22 mouse cellular contexts compared by ENCODE assay signal in genomic region chr16:21983146-21983545, GRCm38 (mm10). TPM values are rescaled to one million over a fixed set of nuclear protein-coding genes. Genes with fewer than 3 reads are reported as not detected.
"Had no signal": no experiment of that assay in that cellular context is flagged by ENCODE, and none has a peak within 500 bp of the region (broad histone marks: within the 10 kb centered on the region; RNA-seq: fewer than 3 reads in every experiment).

No protein-coding gene starts in this region.

- DNase-seq: lung, adult 18-20 months; lung, embryonic 14.5 days; lung, postnatal 10 days; lung, postnatal 4 days; retina, postnatal 1 day; right cerebral cortex, adult 18-20 months; right cerebral cortex, postnatal 25 days; right cerebral cortex, postnatal 4 days; spleen, adult 18-20 months; thymus, adult 2 months; thymus, postnatal 25 days; thymus, postnatal 4 days had no signal

- H3K9me3 ChIP-seq: liver, embryonic 15.5 days; midbrain, embryonic 10.5 days; midbrain, embryonic 13.5 days; midbrain, embryonic 15.5 days; neural tube, embryonic 13.5 days; neural tube, embryonic 15.5 days; stomach, embryonic 15.5 days had no signal

- H3K9ac ChIP-seq: liver, embryonic 15.5 days; lung, embryonic 14.5 days; midbrain, embryonic 13.5 days; midbrain, embryonic 15.5 days; neural tube, embryonic 13.5 days; neural tube, embryonic 15.5 days; stomach, embryonic 15.5 days had no signal

- H3K27me3 ChIP-seq: liver, embryonic 15.5 days; midbrain, embryonic 13.5 days; midbrain, embryonic 15.5 days; neural tube, embryonic 13.5 days; neural tube, embryonic 15.5 days; stomach, embryonic 15.5 days had no signal

- H3K36me3 ChIP-seq: liver, embryonic 15.5 days; midbrain, embryonic 10.5 days; midbrain, embryonic 13.5 days; midbrain, embryonic 15.5 days; neural tube, embryonic 13.5 days; neural tube, embryonic 15.5 days; stomach, embryonic 15.5 days had no signal

- H3K4me3 ChIP-seq: liver, embryonic 15.5 days; midbrain, embryonic 10.5 days; midbrain, embryonic 13.5 days; midbrain, embryonic 15.5 days; myocyte; neural tube, embryonic 13.5 days; neural tube, embryonic 15.5 days; stomach, embryonic 15.5 days had no signal

- ATAC-seq: midbrain, embryonic 13.5 days; midbrain, embryonic 15.5 days had no signal

- H3K4me1 ChIP-seq: liver, embryonic 15.5 days; midbrain, embryonic 10.5 days; midbrain, embryonic 13.5 days; midbrain, embryonic 15.5 days; neural tube, embryonic 13.5 days; neural tube, embryonic 15.5 days; stomach, embryonic 15.5 days had no signal

- H3K4me2 ChIP-seq: liver, embryonic 15.5 days; lung, embryonic 14.5 days; midbrain, embryonic 13.5 days; midbrain, embryonic 15.5 days; neural tube, embryonic 13.5 days; neural tube, embryonic 15.5 days; stomach, embryonic 15.5 days had no signal

- H3K27ac ChIP-seq: liver, embryonic 15.5 days; midbrain, embryonic 10.5 days; midbrain, embryonic 13.5 days; midbrain, embryonic 15.5 days; neural tube, embryonic 13.5 days; neural tube, embryonic 15.5 days; stomach, embryonic 15.5 days; stomach, postnatal 0 days had no signal

RNA-seq across cellular contexts. Expression of gene Liph, which starts 12.3 kb away (rescaled TPM):
- total RNA-seq: megakaryocyte-erythroid progenitor cell, adult 5-6 weeks had no signal
